Mouse (Mus musculus) megakaryocyte, embryonic 14.5 days (primary cell): ENCODE data around the gene Etnk2.

Source experiments
- FLI1 ChIP-seq: IDR thresholded peaks from 2 replicates; pipeline ENCODE4 v1.6.1; 2012; ENCODE audit warnings: low read length, inconsistent platforms, mixed read lengths
- GATA1 ChIP-seq: IDR thresholded peaks from 3 replicates; pipeline ENCODE4 v1.6.1; 2012; ENCODE audit warnings: mixed read lengths, low read length, inconsistent platforms, borderline replicate concordance

DNA sequence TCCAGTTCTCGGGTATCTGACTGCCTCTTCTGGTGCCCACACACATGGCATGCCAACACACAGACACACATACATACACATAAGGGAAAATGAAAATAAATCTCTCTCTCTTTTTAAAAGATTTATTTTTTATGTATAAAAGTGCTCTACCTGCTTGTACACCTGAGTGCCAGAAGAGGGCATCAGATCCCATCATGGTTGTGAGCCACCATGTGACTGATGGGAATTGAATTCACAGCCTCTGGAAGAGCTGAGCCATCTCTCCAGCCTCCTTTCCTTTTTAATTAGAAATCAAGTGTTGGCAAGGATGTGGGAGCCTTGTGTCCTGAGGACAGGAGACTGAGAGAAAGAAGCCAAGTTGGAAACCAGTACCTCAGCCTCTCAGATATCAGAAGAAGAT lies 46.2 kb upstream of the Etnk2 start:
- TF ChIP-seq FLI1 = no peak
- TF ChIP-seq GATA1 = no peak
